Mouse (Mus musculus): ENCODE results near the gene Rimbp2. TPM values are rescaled to one million over a fixed set of nuclear protein-coding genes. Genes with fewer than 3 reads are reported as not detected.

The Rimbp2 gene
- total RNA-seq, 1 experiment = 1.2 TPM

- Histone ChIP-seq H3K4me3 (ENCODE audit: insufficient read depth in 1 of 2, low read depth in 1 of 2, low read length in 2 of 2, poor library complexity in 1 of 2, severe bottlenecking in 1 of 2) (no peak overlapping the region), H3K4me1 (ENCODE audit: control insufficient read depth in 2 of 2, insufficient read depth in 2 of 2, low read length in 2 of 2, poor library complexity in 1 of 2) (no peaks in the 10 kb centered on the region), H3K9me3 (ENCODE audit: control insufficient read depth, insufficient read depth, low read depth, low read length) (no peaks in the 10 kb centered on the region), H3K36me3 (ENCODE audit: control insufficient read depth, insufficient read depth, low read length, poor library complexity, severe bottlenecking) (no peaks in the 10 kb centered on the region), H3K9ac (ENCODE audit: insufficient read depth, low read depth, low read length, poor library complexity, severe bottlenecking) (no peak overlapping the region), H3K27ac (ENCODE audit: insufficient read depth, low read depth, low read length, poor library complexity, severe bottlenecking) (no peak overlapping the region)
- no peak for DNase-seq (ENCODE audit: low read depth, low spot score)
- in situ Hi-C loops (cut with MboI; ENCODE audit: low sequenced_read_pairs in 2 of 2, unreplicated experiment in 2 of 2) = no loop called here
- TF ChIP-seq ZC3H11A (IDR thresholded peaks at IDR 0.05; ENCODE audit: borderline replicate concordance, low read depth, low read length) = no peak
- no peak for TF ChIP-seq ZNF384 (IDR thresholded peaks at IDR 0.05; ENCODE audit: low read depth, low read length)
- TF ChIP-seq CHD2 (IDR thresholded peaks at IDR 0.05; ENCODE audit: low read depth, low read length) = no peak
- TF ChIP-seq HCFC1 (IDR thresholded peaks at IDR 0.05; ENCODE audit: borderline replicate concordance, insufficient read depth, low read length) = no peak
These were observed 17.9 kb downstream of the Rimbp2 start for GRCm38 (mm10) chr5:128935359-128935899.

DNA sequence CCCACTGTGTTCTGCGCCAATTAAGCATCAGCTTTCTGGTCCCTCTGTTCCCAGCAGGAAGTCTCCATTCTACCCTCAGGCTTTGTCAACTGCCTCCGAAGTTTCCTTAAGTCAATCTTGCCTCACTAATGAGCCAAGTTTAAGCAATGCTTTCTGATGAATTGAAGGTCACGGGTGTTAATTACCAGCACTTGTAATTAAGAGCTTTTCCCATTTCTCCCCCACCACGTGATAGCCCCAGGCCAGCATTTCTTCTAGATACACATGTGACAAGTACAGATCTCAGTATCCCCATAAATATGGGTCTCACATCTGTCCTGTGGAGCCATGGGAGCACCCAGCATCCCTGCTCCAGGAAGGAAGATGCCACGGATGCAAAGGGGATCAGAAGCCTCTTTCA, 20.5 kb downstream of the Rimbp2 start:
- Histone ChIP-seq H3K9me3 (ENCODE audit: control insufficient read depth, insufficient read depth, low read depth, low read length) (no peaks in the 10 kb centered on the region), H3K9ac (ENCODE audit: insufficient read depth, low read depth, low read length, poor library complexity, severe bottlenecking) (no peak overlapping the region), H3K4me3 (ENCODE audit: insufficient read depth in 1 of 2, low read depth in 1 of 2, low read length in 2 of 2, poor library complexity in 1 of 2, severe bottlenecking in 1 of 2) (no peak overlapping the region), H3K27ac (ENCODE audit: insufficient read depth, low read depth, low read length, poor library complexity, severe bottlenecking) (no peak overlapping the region), H3K36me3 (ENCODE audit: control insufficient read depth, insufficient read depth, low read length, poor library complexity, severe bottlenecking) (no peaks in the 10 kb centered on the region), H3K4me1 (ENCODE audit: control insufficient read depth in 2 of 2, insufficient read depth in 2 of 2, low read length in 2 of 2, poor library complexity in 1 of 2) (no peaks in the 10 kb centered on the region)
- in situ Hi-C loops (cut with MboI; ENCODE audit: low sequenced_read_pairs in 2 of 2, unreplicated experiment in 2 of 2) = no loop called here
- DNase-seq (ENCODE audit: low read depth, low spot score) = no peak
- TF ChIP-seq HCFC1 (IDR thresholded peaks at IDR 0.05; ENCODE audit: borderline replicate concordance, insufficient read depth, low read length) (no peak), ZC3H11A (IDR thresholded peaks at IDR 0.05; ENCODE audit: borderline replicate concordance, low read depth, low read length) (no peak), MAFK (IDR thresholded peaks at IDR 0.05; ENCODE audit: insufficient read depth, low read depth, low read length) (no peak), CHD2 (IDR thresholded peaks at IDR 0.05; ENCODE audit: low read depth, low read length) (no peak), ZNF384 (IDR thresholded peaks at IDR 0.05; ENCODE audit: low read depth, low read length) (no peak)

- Histone ChIP-seq H3K27ac (ENCODE audit: insufficient read depth, low read depth, low read length, poor library complexity, severe bottlenecking) (no peak overlapping the region), H3K9me3 (ENCODE audit: control insufficient read depth, insufficient read depth, low read depth, low read length) (no peaks in the 10 kb centered on the region), H3K4me1 (ENCODE audit: control insufficient read depth in 2 of 2, insufficient read depth in 2 of 2, low read length in 2 of 2, poor library complexity in 1 of 2) (no peaks in the 10 kb centered on the region), H3K4me3 (ENCODE audit: insufficient read depth in 1 of 2, low read depth in 1 of 2, low read length in 2 of 2, poor library complexity in 1 of 2, severe bottlenecking in 1 of 2) (no peak overlapping the region), H3K9ac (ENCODE audit: insufficient read depth, low read depth, low read length, poor library complexity, severe bottlenecking) (no peak overlapping the region), H3K36me3 (ENCODE audit: control insufficient read depth, insufficient read depth, low read length, poor library complexity, severe bottlenecking) (no peaks in the 10 kb centered on the region)
- DNase-seq (ENCODE audit: low read depth, low spot score) = no peak
- in situ Hi-C loops (cut with MboI; ENCODE audit: low sequenced_read_pairs in 2 of 2, unreplicated experiment in 2 of 2) = no loop called here
- TF ChIP-seq ZNF384 (IDR thresholded peaks at IDR 0.05; ENCODE audit: low read depth, low read length) (no peak), CHD2 (IDR thresholded peaks at IDR 0.05; ENCODE audit: low read depth, low read length) (no peak), HCFC1 (IDR thresholded peaks at IDR 0.05; ENCODE audit: borderline replicate concordance, insufficient read depth, low read length) (no peak), MAFK (IDR thresholded peaks at IDR 0.05; ENCODE audit: insufficient read depth, low read depth, low read length) (no peak), ZC3H11A (IDR thresholded peaks at IDR 0.05; ENCODE audit: borderline replicate concordance, low read depth, low read length) (no peak)
These were observed 28.2 kb downstream of the Rimbp2 start for GRCm38 (mm10) chr5:128925073-128925472.

GRCm38 (mm10) chr5:128920112-128920511, 33.2 kb downstream of the Rimbp2 start:
- no peaks in the 10 kb centered on the region for H3K9me3 ChIP-seq (ENCODE audit: control insufficient read depth, insufficient read depth, low read depth, low read length)
- H3K9ac ChIP-seq (ENCODE audit: insufficient read depth, low read depth, low read length, poor library complexity, severe bottlenecking) = no peak overlapping the region
- in situ Hi-C loops (cut with MboI; ENCODE audit: low sequenced_read_pairs in 2 of 2, unreplicated experiment in 2 of 2) = no loop called here
- H3K36me3 ChIP-seq (ENCODE audit: control insufficient read depth, insufficient read depth, low read length, poor library complexity, severe bottlenecking) = no peaks in the 10 kb centered on the region
- TF ChIP-seq CHD2 (IDR thresholded peaks at IDR 0.05; ENCODE audit: low read depth, low read length) (no peak), MAFK (IDR thresholded peaks at IDR 0.05; ENCODE audit: insufficient read depth, low read depth, low read length) (no peak), HCFC1 (IDR thresholded peaks at IDR 0.05; ENCODE audit: borderline replicate concordance, insufficient read depth, low read length) (no peak), ZC3H11A (IDR thresholded peaks at IDR 0.05; ENCODE audit: borderline replicate concordance, low read depth, low read length) (no peak), ZNF384 (IDR thresholded peaks at IDR 0.05; ENCODE audit: low read depth, low read length) (no peak)
- no peak overlapping the region for H3K27ac ChIP-seq (ENCODE audit: insufficient read depth, low read depth, low read length, poor library complexity, severe bottlenecking)
- no peak overlapping the region for H3K4me3 ChIP-seq (ENCODE audit: insufficient read depth in 1 of 2, low read depth in 1 of 2, low read length in 2 of 2, poor library complexity in 1 of 2, severe bottlenecking in 1 of 2)
- H3K4me1 ChIP-seq (ENCODE audit: control insufficient read depth in 2 of 2, insufficient read depth in 2 of 2, low read length in 2 of 2, poor library complexity in 1 of 2) = no peaks in the 10 kb centered on the region
- DNase-seq (ENCODE audit: low read depth, low spot score) = no peak

Data from ES-E14 (cell line).